Mouse (Mus musculus): ENCODE measurements around the gene Duox1.

- no peak for TF ChIP-seq CHD2 (IDR thresholded peaks at IDR 0.05; ENCODE audit: low read depth, low read length)
- TF ChIP-seq HCFC1 (IDR thresholded peaks at IDR 0.05; ENCODE audit: borderline replicate concordance, insufficient read depth, low read length) = no peak
- no peak for TF ChIP-seq ZNF384 (IDR thresholded peaks at IDR 0.05; ENCODE audit: low read depth, low read length)
- no peak for TF ChIP-seq ZC3H11A (IDR thresholded peaks at IDR 0.05; ENCODE audit: borderline replicate concordance, low read depth, low read length)
- no peak for TF ChIP-seq MAFK (IDR thresholded peaks at IDR 0.05; ENCODE audit: insufficient read depth, low read depth, low read length)
Measured at GRCm38 (mm10) chr2:122374012-122374411, 58.5 kb downstream of the Duox1 start.
